Mouse (Mus musculus) erythroblast, embryonic 14.5 days (primary cell): ENCODE results near the gene Ccnk. TPM values are rescaled to one million over a fixed set of nuclear protein-coding genes. Genes with fewer than 3 reads are reported as not detected.

Experiments
- H3K27me3 ChIP-seq: 2 replicates; pipeline ENCODE4 v1.6.1; 2012; ENCODE audit warnings: inconsistent platforms; ENCODE audit not compliant: control insufficient read depth
- H3K36me3 ChIP-seq: 2 replicates; pipeline ENCODE4 v1.6.1; 2012; ENCODE audit warnings: mild to moderate bottlenecking, inconsistent platforms; ENCODE audit not compliant: control insufficient read depth
- H3K4me1 ChIP-seq: 2 replicates; pipeline ENCODE4 v1.6.1; 2012; ENCODE audit warnings: inconsistent platforms; ENCODE audit not compliant: control insufficient read depth
- H3K4me3 ChIP-seq: replicated peaks from 2 replicates; pipeline ENCODE3; 2012; ENCODE audit warnings: moderate library complexity, mild to moderate bottlenecking, inconsistent platforms
- H3K9me3 ChIP-seq: 2 replicates; pipeline ENCODE4 v1.6.1; 2012; ENCODE audit warnings: low read length, inconsistent platforms, mixed read lengths; ENCODE audit not compliant: control insufficient read depth
- GATA1 ChIP-seq: IDR thresholded peaks from 2 replicates; pipeline ENCODE4 v1.6.1; 2012; ENCODE audit warnings: low read length, inconsistent platforms, mixed read lengths
- TAL1 ChIP-seq: IDR thresholded peaks from 3 replicates; pipeline ENCODE4 v1.6.1; 2012; ENCODE audit warnings: low read length, inconsistent platforms, mixed read lengths
- polyA plus RNA-seq: library from polyadenylated mRNA; stranded (reverse); fragments of >175 nt; gene quantifications from 2 replicates; pipeline ENCODE4 v1.2.3, GENCODE M21; 2012

Gene Ccnk
- polyA plus RNA-seq, 1 experiment, result 11.6 TPM

GRCm38 (mm10) chr12:108219163-108219562 lies 39.8 kb downstream of the Ccnk start:
- Histone ChIP-seq H3K27me3 (no peaks in the 10 kb centered on the region), H3K9me3 (no peaks in the 10 kb centered on the region), H3K4me1 (no peaks in the 10 kb centered on the region), H3K4me3 (no peak overlapping the region), H3K36me3 (no peaks in the 10 kb centered on the region; the same call in 1 of the 2 replicates)
- TF ChIP-seq GATA1, result no peak
- no peak for TF ChIP-seq TAL1

- H3K9me3 ChIP-seq, result no peaks in the 10 kb centered on the region
- H3K27me3 ChIP-seq, result no peaks in the 10 kb centered on the region
Measured at GRCm38 (mm10) chr12:108219825-108220616, 40.6 kb downstream of the Ccnk start.

GRCm38 (mm10) chr12:108220621-108221020 lies 41.2 kb downstream of the Ccnk start:
- H3K36me3 ChIP-seq, result no peaks in the 10 kb centered on the region; the same call in 1 of the 2 replicates
- no peaks in the 10 kb centered on the region for H3K9me3 ChIP-seq
- H3K4me3 ChIP-seq, result no peak overlapping the region
- TF ChIP-seq GATA1 (no peak), TAL1 (no peak)
- no peaks in the 10 kb centered on the region for H3K27me3 ChIP-seq
- no peaks in the 10 kb centered on the region for H3K4me1 ChIP-seq

More at GRCm38 (mm10) chr12:108219825-108220616, 40.6 kb downstream of the Ccnk start:
- H3K4me1 ChIP-seq, result no peaks in the 10 kb centered on the region
- H3K4me3 ChIP-seq, result no peak overlapping the region
- no peak for TF ChIP-seq GATA1
- TF ChIP-seq TAL1, result no peak
- no peaks in the 10 kb centered on the region; the same call in 1 of the 2 replicates for H3K36me3 ChIP-seq

GRCm38 (mm10) chr12:108221206-108221605 lies 41.8 kb downstream of the Ccnk start:
- H3K9me3 ChIP-seq, result no peaks in the 10 kb centered on the region
- H3K36me3 ChIP-seq, result no peaks in the 10 kb centered on the region; the same call in 1 of the 2 replicates
- no peaks in the 10 kb centered on the region for H3K27me3 ChIP-seq
- H3K4me1 ChIP-seq, result no peaks in the 10 kb centered on the region
- TF ChIP-seq GATA1 (no peak), TAL1 (no peak)
- no peak overlapping the region for H3K4me3 ChIP-seq

- no peaks in the 10 kb centered on the region for H3K27me3 ChIP-seq
- TF ChIP-seq TAL1 (no peak), GATA1 (no peak)
- no peaks in the 10 kb centered on the region; the same call in 1 of the 2 replicates for H3K36me3 ChIP-seq
- no peaks in the 10 kb centered on the region for H3K9me3 ChIP-seq
- H3K4me3 ChIP-seq, result no peak overlapping the region
- no peaks in the 10 kb centered on the region for H3K4me1 ChIP-seq
Measured at GRCm38 (mm10) chr12:108221712-108222111, 42.3 kb downstream of the Ccnk start.

- Histone ChIP-seq H3K27me3 (no peaks in the 10 kb centered on the region), H3K4me1 (no peaks in the 10 kb centered on the region), H3K4me3 (no peak overlapping the region), H3K36me3 (no peaks in the 10 kb centered on the region; the same call in 1 of the 2 replicates), H3K9me3 (no peaks in the 10 kb centered on the region)
- TF ChIP-seq TAL1, result no peak
- no peak for TF ChIP-seq GATA1
Measured at GRCm38 (mm10) chr12:108223357-108223756, 44.0 kb downstream of the Ccnk start.

- no peak overlapping the region for H3K4me3 ChIP-seq
Measured at GRCm38 (mm10) chr12:108225781-108226180, 46.4 kb downstream of the Ccnk start.

GRCm38 (mm10) chr12:108226216-108226615 lies 46.8 kb downstream of the Ccnk start:
- Histone ChIP-seq H3K27me3 (no peaks in the 10 kb centered on the region), H3K4me1 (no peaks in the 10 kb centered on the region), H3K9me3 (no peaks in the 10 kb centered on the region), H3K36me3 (no peaks in the 10 kb centered on the region), H3K4me3 (no peak overlapping the region)
- TF ChIP-seq GATA1 (no peak), TAL1 (no peak)

More at GRCm38 (mm10) chr12:108225781-108226180, 46.4 kb downstream of the Ccnk start:
- no peak for TF ChIP-seq GATA1
- TF ChIP-seq TAL1, result no peak
- Histone ChIP-seq H3K4me1 (no peaks in the 10 kb centered on the region), H3K27me3 (no peaks in the 10 kb centered on the region), H3K36me3 (no peaks in the 10 kb centered on the region), H3K9me3 (no peaks in the 10 kb centered on the region)

GRCm38 (mm10) chr12:108226941-108227340 lies 47.6 kb downstream of the Ccnk start:
- Histone ChIP-seq H3K9me3 (no peaks in the 10 kb centered on the region), H3K27me3 (no peaks in the 10 kb centered on the region), H3K36me3 (no peaks in the 10 kb centered on the region), H3K4me1 (no peaks in the 10 kb centered on the region), H3K4me3 (no peak overlapping the region)
- TF ChIP-seq GATA1 (no peak), TAL1 (no peak)
